Mouse (Mus musculus) urinary bladder, postnatal 10 days (tissue): Measurements from ENCODE around the gene Dhx30.

ENCODE experiments used
- DNase-seq: peaks from one replicate; pipeline ENCODE4 v3.0.0; 2022; ENCODE audit warnings: low spot score

The Dhx30 gene

GRCm38 (mm10) chr9:110045763-110046377, 71.8 kb downstream of the Dhx30 start:
- DNase-seq: no peak

- DNase-seq: no peak
These were observed 73.3 kb downstream of the Dhx30 start for GRCm38 (mm10) chr9:110044373-110044772.

DNA sequence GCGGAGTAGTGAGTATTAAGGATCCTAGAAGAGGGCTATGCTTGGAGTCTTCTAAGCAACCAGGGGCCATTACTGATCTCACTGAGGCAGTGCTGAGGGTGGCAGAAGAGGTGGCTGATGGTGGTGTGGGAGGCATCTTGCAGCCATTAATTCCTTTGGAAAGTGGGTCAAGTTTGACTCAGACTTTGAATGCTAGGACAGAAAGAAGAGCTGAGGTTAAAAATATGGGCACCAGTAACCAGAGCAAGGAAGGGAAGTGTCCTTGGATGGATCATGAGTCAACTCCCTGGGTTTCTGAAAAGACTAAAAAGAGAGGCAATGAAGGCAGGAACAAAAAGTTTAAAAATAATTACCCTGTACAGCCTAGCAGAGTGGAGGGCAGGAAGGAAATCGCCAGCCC, 79.1 kb downstream of the Dhx30 start:
- no peak for DNase-seq

- DNase-seq: no peak
These were observed 79.7 kb downstream of the Dhx30 start for GRCm38 (mm10) chr9:110037895-110038294.

DNA sequence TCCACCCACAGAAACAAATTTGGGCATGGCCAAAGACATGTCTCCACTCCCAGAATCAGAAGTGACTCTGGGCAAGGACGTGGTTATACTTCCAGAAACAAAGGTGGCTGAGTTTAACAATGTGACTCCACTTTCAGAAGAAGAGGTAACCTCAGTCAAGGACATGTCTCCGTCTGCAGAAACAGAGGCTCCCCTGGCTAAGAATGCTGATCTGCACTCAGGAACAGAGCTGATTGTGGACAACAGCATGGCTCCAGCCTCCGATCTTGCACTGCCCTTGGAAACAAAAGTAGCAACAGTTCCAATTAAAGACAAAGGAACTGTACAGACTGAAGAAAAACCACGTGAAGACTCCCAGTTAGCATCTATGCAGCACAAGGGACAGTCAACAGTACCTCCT, 82.5 kb downstream of the Dhx30 start:
- DNase-seq: no peak
